Mouse (Mus musculus) intestine, embryonic 14.5 days (tissue): ENCODE results near the gene Timm29. TPM values are rescaled to one million over a fixed set of nuclear protein-coding genes. Genes with fewer than 3 reads are reported as not detected.

Experiments used
- ATAC-seq: fragments of 200-750 bp; cut with Nextera tagmentation; replicated peaks from 2 replicates; pipeline ENCODE4 v1.8.0; 2017; ENCODE audit warnings: low read depth, moderate number of reproducible peaks, moderate TSS enrichment, moderate library complexity; ENCODE audit not compliant: low FRiP score, low TSS enrichment
- DNase-seq: peaks from one replicate; pipeline ENCODE4 v3.0.0-alpha.2; 2018; ENCODE audit warnings: low spot score
- H3K27ac ChIP-seq: fragments of 300-500 bp; sonication (generic); 2 replicates; pipeline ENCODE4 v1.5.1; 2014; ENCODE audit warnings: low read depth, mild to moderate bottlenecking, control low read depth
- H3K27me3 ChIP-seq: fragments of 300-500 bp; sonication (generic); replicated peaks from 2 replicates; pipeline ENCODE4 v1.6.1; 2014; ENCODE audit warnings: low read length, control low read depth; ENCODE audit not compliant: control insufficient read depth, insufficient read depth
- H3K36me3 ChIP-seq: fragments of 300-500 bp; sonication (generic); 2 replicates; pipeline ENCODE4 v1.6.1; 2014; ENCODE audit warnings: low read length, control low read depth; ENCODE audit not compliant: control insufficient read depth, insufficient read depth
- H3K4me1 ChIP-seq: fragments of 300-500 bp; sonication (generic); replicated peaks from 2 replicates; pipeline ENCODE4 v1.6.1; 2014; ENCODE audit warnings: low read length, control low read depth, mixed read lengths; ENCODE audit not compliant: control insufficient read depth, insufficient read depth
- H3K4me2 ChIP-seq: fragments of 300-500 bp; sonication (generic); 2 replicates; pipeline ENCODE4 v1.6.1; 2014; ENCODE audit warnings: low read length
- H3K4me3 ChIP-seq: fragments of 300-500 bp; sonication (generic); 2 replicates; pipeline ENCODE4 v1.5.1; 2014; ENCODE audit warnings: low read depth, low read length, control low read depth, mixed read lengths
- H3K9ac ChIP-seq: fragments of 300-500 bp; sonication (generic); 2 replicates; pipeline ENCODE4 v1.6.1; 2014; ENCODE audit warnings: mild to moderate bottlenecking, low read length
- H3K9me3 ChIP-seq: fragments of 300-500 bp; sonication (generic); 2 replicates; pipeline ENCODE4 v1.6.1; 2016; ENCODE audit warnings: low read length, control low read depth; ENCODE audit not compliant: control insufficient read depth
- WGBS: fragments of 180-500 bp; shearing (Covaris S2); extraction: QIAGEN DNeasy Blood & Tissue Kit; methylation state at CpG from one replicate; pipeline ENCODE4 v1.1.7; 2014; 5-methylcytosine and 5-hydroxymethylcytosine counted together
- polyA plus RNA-seq: library from polyadenylated mRNA; unstranded; fragments of >200 nt; fragmentation: Nextera tagmentation; extraction: Ambion mirVana; gene quantifications from 2 replicates; pipeline ENCODE4 v1.2.1, GENCODE M21; 2014

The Timm29 gene
- polyA plus RNA-seq, 1 experiment from 2014 or later, result 32.7 TPM

DNA sequence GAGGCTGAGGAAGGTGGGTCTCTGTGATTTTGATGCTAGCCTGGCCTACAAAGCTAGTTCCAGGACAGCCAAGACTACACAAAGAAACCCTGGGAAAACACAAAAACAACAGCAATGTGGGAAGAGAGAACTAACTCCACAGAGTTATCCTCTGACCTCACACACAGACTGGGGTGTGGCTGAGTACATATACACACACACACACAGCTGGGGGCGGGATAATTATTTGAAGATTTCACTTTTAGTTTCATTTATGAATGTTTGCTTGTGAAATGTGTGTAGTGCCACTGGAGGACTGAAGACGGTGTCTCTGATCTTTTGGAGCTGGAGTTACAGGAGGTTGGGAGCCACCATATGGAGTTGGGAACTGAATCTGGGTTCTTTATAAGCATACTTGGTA, 8.6 kb downstream of the Timm29 start:
- WGBS, result 81% methylated on average over 2 of the region's 2 CpGs
- no peak for ATAC-seq
- no peak overlapping the region for H3K4me2 ChIP-seq

DNA sequence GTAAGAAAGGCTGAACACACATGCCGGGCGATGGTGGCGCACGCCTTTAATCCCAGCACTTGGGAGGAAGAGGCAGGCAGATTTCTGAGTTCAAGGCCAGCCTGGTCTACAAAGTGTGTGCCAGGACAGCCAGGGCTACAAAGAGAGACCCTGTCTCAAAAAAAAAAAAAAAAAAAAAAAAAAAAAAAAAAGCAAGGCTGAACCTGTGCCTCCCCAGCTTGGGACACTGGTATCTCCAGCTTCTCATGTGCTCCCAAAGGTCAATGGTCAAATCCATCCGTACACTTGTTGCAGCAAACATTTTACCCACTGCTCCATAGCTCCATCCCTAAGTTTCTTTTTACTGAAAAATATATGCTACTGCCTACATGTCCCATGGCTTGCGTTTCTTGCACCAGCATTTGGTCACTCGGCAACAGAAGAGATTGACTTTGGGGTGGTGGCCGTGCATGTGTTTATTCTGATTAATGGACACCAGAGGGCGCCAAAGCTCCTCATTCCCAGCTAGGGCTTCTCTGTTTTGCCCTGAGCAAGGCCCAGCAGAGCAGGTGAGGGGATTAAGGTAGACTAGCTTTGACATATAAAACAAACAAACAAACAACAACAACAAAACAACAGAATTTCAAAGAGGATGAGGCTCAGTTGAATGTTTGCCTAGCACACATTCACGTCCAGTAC, 9.3 kb downstream of the Timm29 start:
- H3K4me3 ChIP-seq, result no peak overlapping the region
- no peak overlapping the region for H3K4me2 ChIP-seq
- H3K4me1 ChIP-seq, result no peaks in the 10 kb centered on the region
- H3K9ac ChIP-seq, result no peak overlapping the region
- H3K9me3 ChIP-seq, result no peaks in the 10 kb centered on the region
- peak; percentile 71 for ATAC-seq
- WGBS, result 47% methylated on average over 10 of the region's 10 CpGs
- H3K27me3 ChIP-seq, result no peaks in the 10 kb centered on the region
- H3K36me3 ChIP-seq, result 0 out of 2 replicates have a peak, but pooled peaks cover 2% of the 10 kb centered on the region
- no peak overlapping the region for H3K27ac ChIP-seq
- peak; percentile 84 for DNase-seq

More for the DNA sequence above, 8.6 kb downstream of the Timm29 start:
- Histone ChIP-seq H3K4me3 (no peak overlapping the region), H3K9ac (no peak overlapping the region), H3K27me3 (no peaks in the 10 kb centered on the region), H3K4me1 (no peaks in the 10 kb centered on the region), H3K27ac (no peak overlapping the region), H3K36me3 (peaks cover 6% of the 10 kb centered on the region; the same call in 1 of the 2 replicates), H3K9me3 (no peaks in the 10 kb centered on the region)
- no peak for DNase-seq

DNA sequence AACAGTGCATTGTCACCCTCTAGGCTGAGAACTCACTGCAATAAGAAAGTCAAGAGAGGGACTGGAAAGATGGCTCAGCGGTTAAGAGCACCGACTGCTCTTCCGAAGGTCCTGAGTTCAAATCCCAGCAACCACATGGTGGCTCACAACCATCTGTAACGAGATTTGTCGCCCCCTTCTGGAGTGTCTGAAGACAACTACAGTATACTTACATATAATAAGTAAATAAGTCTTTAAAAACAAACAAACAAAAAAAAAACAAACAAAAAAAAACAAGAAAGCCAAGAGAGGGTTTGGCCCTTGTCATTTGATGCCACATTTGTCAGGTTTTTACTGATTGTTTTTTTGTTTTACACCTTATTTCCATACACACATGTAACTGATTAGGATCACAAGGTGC, 11.6 kb downstream of the Timm29 start:
- no peak overlapping the region for H3K9ac ChIP-seq
- 72% methylated on average over 5 of the region's 5 CpGs for WGBS

DNA sequence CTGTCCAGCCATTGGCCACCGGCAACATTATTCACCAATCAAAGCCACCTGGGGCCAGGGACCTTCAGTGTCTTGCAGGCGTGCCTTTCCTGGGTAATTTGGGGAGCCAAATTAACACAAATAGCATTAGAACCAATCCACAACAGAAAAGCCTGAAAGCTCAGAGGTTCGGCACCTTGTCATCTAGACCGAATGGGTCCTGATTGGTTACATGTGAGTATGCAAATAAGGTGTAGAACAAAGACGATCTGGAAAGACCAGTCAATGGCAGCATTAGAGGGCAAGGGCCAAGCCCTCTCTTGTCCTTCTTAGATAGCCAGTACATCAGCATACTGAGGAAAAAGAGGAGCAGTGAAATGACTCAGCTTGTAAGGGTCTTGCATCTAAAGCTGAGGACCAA, 13.3 kb downstream of the Timm29 start:
- no peaks in the 10 kb centered on the region for H3K27me3 ChIP-seq
- DNase-seq (no peak), ATAC-seq (no peak)

More for the DNA sequence above, 11.6 kb downstream of the Timm29 start:
- no peak for DNase-seq
- Histone ChIP-seq H3K36me3 (no peaks in the 10 kb centered on the region), H3K27me3 (no peaks in the 10 kb centered on the region), H3K9me3 (no peaks in the 10 kb centered on the region), H3K4me1 (no peaks in the 10 kb centered on the region), H3K27ac (no peak overlapping the region), H3K4me2 (no peak overlapping the region), H3K4me3 (no peak overlapping the region)
- ATAC-seq, result no peak

DNA sequence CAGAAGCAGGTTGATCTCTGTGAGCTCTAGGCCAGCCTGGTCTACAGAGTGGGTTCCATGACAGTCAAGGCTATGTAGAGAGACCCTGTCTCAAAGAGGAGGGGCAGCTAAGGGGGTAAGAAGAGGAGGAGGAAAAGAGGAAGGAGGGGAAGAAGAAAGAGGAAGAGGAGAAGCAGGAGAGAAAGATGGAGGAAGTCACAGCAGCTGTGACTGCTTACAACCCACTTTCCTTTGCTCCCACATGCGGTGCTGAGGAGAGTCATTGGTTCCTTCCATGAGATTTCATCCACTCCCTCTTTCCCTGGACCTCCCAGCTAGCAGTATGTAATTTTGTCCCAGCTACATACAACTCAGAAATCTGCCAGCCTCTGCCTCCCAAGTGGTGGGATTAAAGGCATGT, 14.1 kb downstream of the Timm29 start:
- WGBS, result 76% methylated on average over 1 of the region's 1 CpGs
- H3K9ac ChIP-seq, result no peak overlapping the region
- H3K9me3 ChIP-seq, result no peaks in the 10 kb centered on the region
- no peak for DNase-seq
- ATAC-seq, result no peak
- H3K4me2 ChIP-seq, result no peak overlapping the region
- H3K27me3 ChIP-seq, result no peaks in the 10 kb centered on the region
- H3K27ac ChIP-seq, result no peak overlapping the region
- no peaks in the 10 kb centered on the region for H3K4me1 ChIP-seq
- no peak overlapping the region for H3K4me3 ChIP-seq
- no peaks in the 10 kb centered on the region for H3K36me3 ChIP-seq

More for the DNA sequence above, 13.3 kb downstream of the Timm29 start:
- Histone ChIP-seq H3K4me1 (no peaks in the 10 kb centered on the region), H3K27ac (no peak overlapping the region), H3K9me3 (no peaks in the 10 kb centered on the region), H3K4me2 (no peak overlapping the region), H3K4me3 (no peak overlapping the region), H3K9ac (no peak overlapping the region), H3K36me3 (no peaks in the 10 kb centered on the region)
- WGBS, result 79% methylated on average over 5 of the region's 5 CpGs

DNA sequence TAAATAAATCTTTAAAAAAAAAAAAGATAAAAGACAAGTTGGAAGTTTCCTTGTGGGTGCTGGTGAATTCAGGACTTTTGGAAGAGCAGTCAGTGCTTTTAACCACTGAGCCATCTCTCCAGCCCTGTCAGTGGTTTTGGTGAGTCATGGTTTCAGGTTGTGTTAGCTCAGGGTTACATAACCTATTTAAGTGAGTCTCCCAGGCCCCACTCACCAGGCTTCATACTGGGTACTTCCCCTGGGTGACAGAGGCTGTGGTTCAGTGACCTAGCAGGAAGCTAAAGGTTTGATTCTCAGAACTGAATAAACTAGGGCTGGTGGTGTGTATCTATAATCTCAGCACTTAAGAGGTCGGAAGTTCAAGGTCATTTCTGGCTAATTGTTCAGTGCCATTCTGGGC, 17.3 kb downstream of the Timm29 start:
- Histone ChIP-seq H3K4me1 (0 out of 2 replicates have a peak, but pooled peaks cover under 1% of the 10 kb centered on the region), H3K27me3 (no peaks in the 10 kb centered on the region), H3K4me3 (no peak overlapping the region), H3K9me3 (no peaks in the 10 kb centered on the region), H3K36me3 (no peaks in the 10 kb centered on the region), H3K27ac (no peak overlapping the region), H3K9ac (no peak overlapping the region), H3K4me2 (no peak overlapping the region)
- no peak for ATAC-seq
- WGBS, result 89% methylated on average over 1 of the region's 1 CpGs
- no peak for DNase-seq

DNA sequence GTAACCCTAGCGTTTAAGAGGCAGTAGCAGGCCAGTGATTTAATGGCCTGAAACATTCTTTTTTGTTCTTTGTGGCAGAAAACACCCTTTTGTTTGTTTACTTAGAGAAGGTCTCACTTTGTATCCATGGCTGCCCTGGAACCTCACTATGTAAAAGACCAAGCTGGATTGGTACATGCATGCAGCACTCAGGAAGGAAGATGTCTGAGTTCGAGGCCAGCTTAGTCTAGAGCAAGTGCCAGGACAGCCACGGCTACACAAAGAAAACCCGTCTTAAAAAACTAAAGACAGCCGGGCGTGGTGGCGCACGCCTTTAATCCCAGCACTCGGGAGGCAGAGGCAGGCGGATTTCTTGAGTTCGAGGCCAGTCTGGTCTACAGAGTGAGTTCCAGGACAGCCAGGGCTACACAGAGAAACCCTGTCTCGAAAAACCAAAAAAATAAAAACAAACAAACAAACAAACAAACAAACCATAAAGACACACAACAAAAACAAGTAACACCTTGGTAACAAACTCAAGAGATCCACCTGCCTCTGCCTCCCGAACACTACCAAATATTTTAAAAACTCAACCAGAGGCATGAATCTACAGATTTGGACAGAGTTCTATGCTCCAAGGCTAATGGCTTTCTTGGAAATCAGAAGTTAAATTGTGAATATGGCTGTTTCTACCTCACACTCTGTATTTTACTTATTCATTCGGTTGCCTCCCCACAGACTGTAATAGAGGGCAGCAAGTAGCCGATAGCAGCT, 22.5 kb downstream of the Timm29 start:
- Histone ChIP-seq H3K36me3 (peaks cover 5% of the 10 kb centered on the region), H3K9me3 (no peaks in the 10 kb centered on the region), H3K27me3 (no peaks in the 10 kb centered on the region), H3K27ac (peak overlapping the region; percentile 96), H3K4me3 (peak overlapping the region; percentile 86), H3K4me1 (peaks cover 12% of the 10 kb centered on the region; the same call in 1 of the 2 replicates), H3K4me2 (peak overlapping the region; percentile 69), H3K9ac (peak overlapping the region; percentile 67)
- ATAC-seq (no peak), DNase-seq (no peak)
- 72% methylated on average over 15 of the region's 15 CpGs for WGBS

DNA sequence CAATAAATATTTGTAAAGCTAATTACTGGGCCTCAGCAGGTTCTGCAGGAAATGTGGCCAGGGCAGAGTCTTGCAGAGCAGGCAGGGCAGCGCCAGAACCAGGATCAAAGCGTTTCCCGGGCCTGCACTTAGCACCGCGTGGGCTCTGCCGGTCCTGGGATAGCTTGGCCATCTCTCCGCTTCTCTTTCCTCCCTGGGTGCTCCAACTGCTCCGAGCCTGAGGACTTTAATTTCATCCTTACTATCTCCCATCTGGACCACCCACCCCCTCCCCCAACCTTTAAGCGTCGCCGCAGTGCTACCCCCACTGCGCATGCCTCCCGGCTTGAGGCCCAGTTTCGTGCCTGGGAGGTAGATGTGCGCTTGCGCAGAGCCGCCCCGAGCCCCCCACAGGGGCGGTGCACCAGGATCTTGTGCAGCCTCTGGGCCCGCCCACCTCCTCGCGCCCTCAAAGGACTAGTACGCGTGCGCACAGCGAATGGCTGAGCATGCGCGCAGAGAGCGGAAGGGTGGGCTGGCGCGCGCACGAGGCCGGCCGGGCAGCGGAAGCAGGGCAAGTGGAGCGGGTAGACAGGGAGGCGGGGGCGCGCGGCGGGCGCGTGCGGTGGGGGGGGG, 23.2 kb downstream of the Timm29 start, which contains the start of gene Smarca4:
Gene Smarca4, plus strand, starts transcription at position 553 of the 615 bp plus-strand sequence.
- Histone ChIP-seq H3K9ac (peak within 1 kb of the TSS; percentile 91), H3K4me1 (peaks cover 12% of the 10 kb centered on the region; the same call in 1 of the 2 replicates), H3K4me2 (peak within 1 kb of the TSS; percentile 78), H3K9me3 (no peaks in the 10 kb centered on the region), H3K4me3 (peak within 1 kb of the TSS; percentile 86), H3K36me3 (peaks cover 5% of the 10 kb centered on the region), H3K27me3 (no peaks in the 10 kb centered on the region), H3K27ac (peak within 1 kb of the TSS; percentile 96)
- peak; percentile 97 for DNase-seq
- under 1% methylated on average over 45 of the region's 45 CpGs for WGBS
- peak; percentile 95 for ATAC-seq
